Mouse (Mus musculus) embryonic fibroblast, embryonic 13.5 days (primary cell): Measurements from ENCODE around the gene Btbd2.

Source experiments
- CTCF ChIP-seq: IDR thresholded peaks from 2 replicates; pipeline ENCODE4 v1.5.1; 2011; ENCODE audit warnings: mild to moderate bottlenecking, control low read depth, low read length, moderate library complexity, borderline replicate concordance; ENCODE audit not compliant: insufficient read depth
- POLR2A ChIP-seq: IDR thresholded peaks from 2 replicates; pipeline ENCODE4 v1.6.1; 2011; ENCODE audit warnings: low read depth, mild to moderate bottlenecking, control low read depth, low read length, moderate library complexity

- no peak for TF ChIP-seq CTCF
- no peak for TF ChIP-seq POLR2A
Measured at GRCm38 (mm10) chr10:80678601-80679377, 21.9 kb upstream of the Btbd2 start.
